Mouse (Mus musculus): ENCODE results near the gene Ctdspl. TPM values are rescaled to one million over a fixed set of nuclear protein-coding genes. Genes with fewer than 3 reads are reported as not detected.

Ctdspl gene
- polyA plus RNA-seq, 1 experiment, result 6.7 TPM

- TF ChIP-seq CTCF (IDR thresholded peaks at IDR 0.05; ENCODE audit: control insufficient read depth, insufficient read depth, low read length), result no peak
- no peak for TF ChIP-seq POLR2A (IDR thresholded peaks at IDR 0.05; ENCODE audit: borderline replicate concordance, control insufficient read depth, low read depth, low read length)
- Histone ChIP-seq H3K4me3 (replicated peaks; ENCODE audit: control insufficient read depth, low read depth, low read length) (no peak overlapping the region), H3K27ac (ENCODE audit: control insufficient read depth, insufficient read depth, low read depth, low read length, poor library complexity) (no peak overlapping the region; the same call in 1 of the 2 replicates), H3K4me1 (ENCODE audit: control insufficient read depth, insufficient read depth, low read length) (peaks cover 16% of the 10 kb centered on the region)
- 10% methylated on average over 6 of the region's 6 CpGs for WGBS
These were observed 73.9 kb downstream of the Ctdspl start for GRCm38 (mm10) chr9:119000196-119000595.

- no peak for TF ChIP-seq CTCF (IDR thresholded peaks at IDR 0.05; ENCODE audit: control insufficient read depth, insufficient read depth, low read length)
- no peak for TF ChIP-seq POLR2A (IDR thresholded peaks at IDR 0.05; ENCODE audit: borderline replicate concordance, control insufficient read depth, low read depth, low read length)
- Histone ChIP-seq H3K4me3 (replicated peaks; ENCODE audit: control insufficient read depth, low read depth, low read length) (peak overlapping the region; percentile 43), H3K27ac (ENCODE audit: control insufficient read depth, insufficient read depth, low read depth, low read length, poor library complexity) (peak overlapping the region; percentile 40), H3K4me1 (ENCODE audit: control insufficient read depth, insufficient read depth, low read length) (peaks cover 10% of the 10 kb centered on the region)
- WGBS, result 30% methylated on average over 17 of the region's 17 CpGs
These were observed 76.0 kb downstream of the Ctdspl start for GRCm38 (mm10) chr9:119002267-119002666.

- H3K4me3 ChIP-seq (replicated peaks; ENCODE audit: control insufficient read depth, low read depth, low read length), result no peak overlapping the region
- no peak for TF ChIP-seq CTCF (IDR thresholded peaks at IDR 0.05; ENCODE audit: control insufficient read depth, insufficient read depth, low read length)
- no peak for TF ChIP-seq POLR2A (IDR thresholded peaks at IDR 0.05; ENCODE audit: borderline replicate concordance, control insufficient read depth, low read depth, low read length)
- 81% methylated on average over 23 of the region's 23 CpGs for WGBS
- peak overlapping the region; percentile 33 for H3K27ac ChIP-seq (ENCODE audit: control insufficient read depth, insufficient read depth, low read depth, low read length, poor library complexity)
- peaks cover 10% of the 10 kb centered on the region for H3K4me1 ChIP-seq (ENCODE audit: control insufficient read depth, insufficient read depth, low read length)
These were observed 77.9 kb downstream of the Ctdspl start for GRCm38 (mm10) chr9:119003990-119004702.

GRCm38 (mm10) chr9:119004703-119005076, 78.4 kb downstream of the Ctdspl start:
- peaks cover 10% of the 10 kb centered on the region for H3K4me1 ChIP-seq (ENCODE audit: control insufficient read depth, insufficient read depth, low read length)
- 88% methylated on average over 16 of the region's 16 CpGs for WGBS
- H3K4me3 ChIP-seq (replicated peaks; ENCODE audit: control insufficient read depth, low read depth, low read length), result no peak overlapping the region
- TF ChIP-seq POLR2A (IDR thresholded peaks at IDR 0.05; ENCODE audit: borderline replicate concordance, control insufficient read depth, low read depth, low read length), result no peak
- TF ChIP-seq CTCF (IDR thresholded peaks at IDR 0.05; ENCODE audit: control insufficient read depth, insufficient read depth, low read length), result no peak
- no peak overlapping the region for H3K27ac ChIP-seq (ENCODE audit: control insufficient read depth, insufficient read depth, low read depth, low read length, poor library complexity)

DNA sequence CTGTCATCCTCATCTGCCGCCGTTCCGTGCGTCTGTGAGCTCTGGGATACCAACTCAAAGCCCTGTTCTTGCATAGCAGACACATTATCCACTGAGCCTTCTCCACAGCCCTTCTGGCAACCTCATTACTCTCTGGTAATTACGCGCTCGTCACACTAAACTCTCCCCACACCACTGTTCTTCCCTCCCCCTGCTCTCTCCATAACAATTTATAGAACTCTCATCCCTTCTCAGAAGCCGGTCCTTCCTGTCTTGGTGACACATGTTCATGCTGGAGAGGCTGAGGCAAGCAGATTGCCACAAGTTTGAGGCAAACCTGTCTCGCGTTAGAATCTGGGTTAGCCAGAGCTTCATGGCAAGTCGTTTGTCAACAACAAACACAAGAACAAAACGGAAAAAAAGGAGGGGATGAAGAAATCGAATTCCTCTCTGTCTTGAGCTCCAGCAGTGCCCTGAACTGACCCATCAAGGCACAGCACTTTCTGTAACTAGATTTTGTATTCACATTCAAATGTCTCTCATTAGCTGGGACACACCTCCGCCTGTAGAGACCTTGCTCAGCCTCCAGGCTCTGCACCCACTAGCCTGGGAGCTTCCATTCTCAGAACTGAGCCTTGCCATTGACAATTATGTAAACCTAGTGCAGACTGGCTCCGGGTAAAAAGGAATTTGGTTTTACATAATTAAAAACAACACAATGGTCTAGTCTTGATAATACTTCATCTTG, 79.2 kb downstream of the Ctdspl start:
- TF ChIP-seq CTCF (IDR thresholded peaks at IDR 0.05; ENCODE audit: control insufficient read depth, insufficient read depth, low read length), result no peak
- TF ChIP-seq POLR2A (IDR thresholded peaks at IDR 0.05; ENCODE audit: borderline replicate concordance, control insufficient read depth, low read depth, low read length), result no peak
- 81% methylated on average over 15 of the region's 15 CpGs for WGBS
- peaks cover 10% of the 10 kb centered on the region for H3K4me1 ChIP-seq (ENCODE audit: control insufficient read depth, insufficient read depth, low read length)
- no peak overlapping the region for H3K27ac ChIP-seq (ENCODE audit: control insufficient read depth, insufficient read depth, low read depth, low read length, poor library complexity)
- no peak overlapping the region for H3K4me3 ChIP-seq (replicated peaks; ENCODE audit: control insufficient read depth, low read depth, low read length)

GRCm38 (mm10) chr9:119007266-119007665, 81.0 kb downstream of the Ctdspl start:
- Histone ChIP-seq H3K4me1 (ENCODE audit: control insufficient read depth, insufficient read depth, low read length) (peaks cover 3% of the 10 kb centered on the region), H3K27ac (ENCODE audit: control insufficient read depth, insufficient read depth, low read depth, low read length, poor library complexity) (no peak overlapping the region; the same call in 1 of the 2 replicates), H3K4me3 (replicated peaks; ENCODE audit: control insufficient read depth, low read depth, low read length) (no peak overlapping the region)
- WGBS, result 72% methylated on average over 10 of the region's 10 CpGs
- TF ChIP-seq CTCF (IDR thresholded peaks at IDR 0.05; ENCODE audit: control insufficient read depth, insufficient read depth, low read length) (no peak), POLR2A (IDR thresholded peaks at IDR 0.05; ENCODE audit: borderline replicate concordance, control insufficient read depth, low read depth, low read length) (no peak)

DNA sequence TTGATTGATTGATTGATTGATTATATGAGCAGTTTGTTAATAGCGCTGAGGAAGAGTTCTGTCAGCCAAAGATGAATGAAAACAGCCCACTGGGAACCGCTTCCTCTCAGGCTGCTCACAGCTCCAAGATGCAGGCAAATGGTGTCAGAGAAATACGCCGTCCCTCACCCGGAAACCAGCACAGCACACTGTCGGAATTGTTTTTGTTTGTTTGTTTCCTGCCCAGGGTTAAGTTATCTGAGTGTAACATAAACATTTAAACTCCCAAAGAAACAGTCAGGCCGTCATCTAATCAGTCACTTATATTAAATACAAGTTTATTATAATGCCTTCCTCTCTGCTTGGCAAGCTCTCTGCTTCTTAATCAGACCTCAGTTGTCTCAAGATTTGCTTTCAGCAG, 82.6 kb downstream of the Ctdspl start:
- peaks cover 3% of the 10 kb centered on the region for H3K4me1 ChIP-seq (ENCODE audit: control insufficient read depth, insufficient read depth, low read length)
- 80% methylated on average over 7 of the region's 7 CpGs for WGBS
- no peak overlapping the region for H3K27ac ChIP-seq (ENCODE audit: control insufficient read depth, insufficient read depth, low read depth, low read length, poor library complexity)
- no peak overlapping the region for H3K4me3 ChIP-seq (replicated peaks; ENCODE audit: control insufficient read depth, low read depth, low read length)
- no peak for TF ChIP-seq CTCF (IDR thresholded peaks at IDR 0.05; ENCODE audit: control insufficient read depth, insufficient read depth, low read length)
- no peak for TF ChIP-seq POLR2A (IDR thresholded peaks at IDR 0.05; ENCODE audit: borderline replicate concordance, control insufficient read depth, low read depth, low read length)

GRCm38 (mm10) chr9:119010156-119010710, 84.0 kb downstream of the Ctdspl start:
- H3K27ac ChIP-seq (ENCODE audit: control insufficient read depth, insufficient read depth, low read depth, low read length, poor library complexity), result no peak overlapping the region
- TF ChIP-seq CTCF (IDR thresholded peaks at IDR 0.05; ENCODE audit: control insufficient read depth, insufficient read depth, low read length) (no peak), POLR2A (IDR thresholded peaks at IDR 0.05; ENCODE audit: borderline replicate concordance, control insufficient read depth, low read depth, low read length) (no peak)
- no peak overlapping the region for H3K4me3 ChIP-seq (replicated peaks; ENCODE audit: control insufficient read depth, low read depth, low read length)
- H3K4me1 ChIP-seq (ENCODE audit: control insufficient read depth, insufficient read depth, low read length), result no peaks in the 10 kb centered on the region
- 89% methylated on average over 13 of the region's 13 CpGs for WGBS
